Mouse (Mus musculus): ENCODE results near the gene Olfr1303. TPM values are rescaled to one million over a fixed set of nuclear protein-coding genes. Genes with fewer than 3 reads are reported as not detected.

The Olfr1303 gene
- polyA plus RNA-seq (2012; rRNA removed): not detected in 2 replicates

GRCm38 (mm10) chr2:111820240-111820639 is at the start of gene Olfr1303:
Olfr1303 (minus strand) TSS chr2:111820340.

DNA sequence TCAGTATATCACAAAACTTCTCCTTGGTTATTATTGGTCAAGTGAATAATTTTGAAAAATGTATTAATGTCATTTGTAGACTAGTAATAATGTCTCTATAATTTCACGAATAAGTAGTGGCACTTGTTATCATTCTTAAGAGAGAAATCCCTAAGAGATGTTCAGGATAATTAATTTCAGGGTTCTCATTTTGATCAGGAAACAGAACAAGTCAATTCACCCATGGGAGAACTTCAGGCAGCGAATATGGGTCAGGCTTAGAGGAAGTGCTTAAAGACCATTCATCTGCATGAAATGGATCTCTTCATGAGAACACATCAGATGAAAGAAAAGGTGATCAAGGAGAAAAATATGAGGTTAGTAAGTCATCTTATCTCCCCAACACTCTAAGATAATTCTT is 43.0 kb downstream of the Olfr1303 start, which contains the start of gene Olfr1302:
Gene Olfr1302, plus strand, starts transcription at position 301 of the 400 bp plus-strand sequence.

Other genes starting within 250 kb of the Olfr1303 start
- not detected in 2 replicates for gene Olfr1297, start 193.8 kb downstream of the Olfr1303 start, polyA plus RNA-seq (2012; rRNA removed)
- not detected in 2 replicates for gene Olfr1298, start 171.1 kb downstream of the Olfr1303 start, polyA plus RNA-seq (2012; rRNA removed)
- not detected in 2 replicates for gene Olfr1299, start 158.9 kb downstream of the Olfr1303 start, polyA plus RNA-seq (2012; rRNA removed)
- not detected in 2 replicates for gene Olfr1301, start 69.3 kb downstream of the Olfr1303 start, polyA plus RNA-seq (2012; rRNA removed)
- not detected in 2 replicates for gene Olfr1302, start 42.9 kb downstream of the Olfr1303 start, polyA plus RNA-seq (2012; rRNA removed)
- not detected in 2 replicates for gene Olfr1305, start 56.8 kb upstream of the Olfr1303 start, polyA plus RNA-seq (2012; rRNA removed)
- not detected in 2 replicates for gene Olfr1306, start 95.9 kb upstream of the Olfr1303 start, polyA plus RNA-seq (2012; rRNA removed)
- gene Olfr1307, start 129.1 kb upstream of the Olfr1303 start, polyA plus RNA-seq (2012; rRNA removed): not detected in 2 replicates
- gene Olfr1308, start 144.6 kb upstream of the Olfr1303 start, polyA plus RNA-seq (2012; rRNA removed): not detected in 2 replicates
- gene Olfr1309, start 169.9 kb upstream of the Olfr1303 start, polyA plus RNA-seq (2012; rRNA removed): not detected in 2 replicates
- not detected in 2 replicates for gene Olfr1310, start 192.4 kb upstream of the Olfr1303 start, polyA plus RNA-seq (2012; rRNA removed)
- gene Olfr1311, start 204.1 kb upstream of the Olfr1303 start, polyA plus RNA-seq (2012; rRNA removed): not detected in 2 replicates
- not detected in 2 replicates for gene Olfr1312, start 229.9 kb upstream of the Olfr1303 start, polyA plus RNA-seq (2012; rRNA removed)

Data from central nervous system, embryonic 18 days (tissue).